10 mouse cellular contexts compared by ENCODE assay signal in the genomic region with DNA sequence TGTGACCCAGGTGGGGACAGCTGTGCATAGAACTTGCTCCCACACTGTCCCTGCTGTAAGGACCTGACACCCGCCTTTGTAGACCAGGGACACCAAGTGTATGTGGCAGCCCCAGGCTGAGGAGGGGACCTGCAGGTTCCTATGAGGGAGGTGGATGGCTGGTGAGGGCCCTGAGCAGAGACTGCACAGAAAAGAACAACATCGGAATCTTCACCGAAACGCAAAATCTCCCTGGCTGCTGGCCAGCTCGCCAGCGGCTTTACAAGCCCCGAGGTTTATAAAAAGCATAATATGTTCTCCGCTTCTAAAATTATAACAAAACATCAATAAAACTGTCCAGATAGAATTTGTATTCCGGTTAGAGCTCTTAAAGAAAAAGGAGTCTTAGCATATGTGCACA.
DNase-seq lines count a peak whose midpoint lies in the region; ATAC-seq and TF ChIP-seq lines count a peak whose summit lies in the region.
"Had no signal": no experiment of that assay in that cellular context is flagged by ENCODE, and none has a peak within 500 bp of the region (broad histone marks: within the 10 kb centered on the region; RNA-seq: fewer than 3 reads in every experiment).

No protein-coding gene starts in this region.

- intact Hi-C loops in heart, postnatal 36 days (cut with DNase I): no loop called here

- peak; percentile 29 for DNase-seq in forebrain, embryonic 14.5 days (ENCODE audit: low spot score)
- DNase-seq in forebrain, embryonic 11.5 days (ENCODE audit: low spot score): no peak
- DNase-seq in layer of hippocampus, adult 2 months (ENCODE audit: low spot score in 2 of 2): no peak
- DNase-seq in layer of hippocampus, postnatal 36 days: no peak
- peak; percentile 49 for DNase-seq in adrenal gland, adult 2 months
- peak; percentile 25 to 43 for DNase-seq in heart, postnatal 36 days
- no peak for DNase-seq in embryo, embryonic 11 days
- DNase-seq: cerebellum, adult 9-10 months had no signal

- H3K4me1 ChIP-seq in forebrain, embryonic 14.5 days (ENCODE audit: control insufficient read depth, insufficient read depth, low read length): no peaks in the 10 kb centered on the region
- H3K4me1 ChIP-seq in forebrain, embryonic 11.5 days (replicated peaks; ENCODE audit: control insufficient read depth, insufficient read depth, low read length): no peaks in the 10 kb centered on the region

- no peak for ATAC-seq in forebrain, embryonic 14.5 days
- ATAC-seq in forebrain, embryonic 11.5 days (replicated peaks; ENCODE audit: low FRiP score): no peak
- ATAC-seq in CD4-positive, CD25-positive, alpha-beta regulatory T cell, adult 4 months: no peak
- ATAC-seq: forebrain, embryonic 16.5 days had no signal

- H3K4me3 ChIP-seq in forebrain, embryonic 14.5 days (ENCODE audit: low read depth, low read length): no peak overlapping the region
- no peak overlapping the region for H3K4me3 ChIP-seq in forebrain, embryonic 11.5 days (ENCODE audit: low read depth, low read length)
- H3K4me3 ChIP-seq in layer of hippocampus, adult 2 months: peak overlapping the region; percentile 32

- H3K27ac ChIP-seq in forebrain, embryonic 14.5 days (ENCODE audit: low read depth, low read length): no peak overlapping the region
- H3K27ac ChIP-seq in forebrain, embryonic 11.5 days (ENCODE audit: low read depth, low read length): no peak overlapping the region
- no peak overlapping the region for H3K27ac ChIP-seq in layer of hippocampus, adult 2 months

- no peak for TF ChIP-seq CTCF in layer of hippocampus, adult 2 months (conservative IDR thresholded peaks at IDR 0.05)

- WGBS in forebrain, embryonic 14.5 days: 60% methylated on average over 9 of the region's 9 CpGs
- 94% methylated on average over 9 of the region's 9 CpGs for WGBS in forebrain, embryonic 11.5 days

- no peak overlapping the region for H3K9ac ChIP-seq in forebrain, embryonic 14.5 days (ENCODE audit: low read length)
- no peak overlapping the region for H3K9ac ChIP-seq in forebrain, embryonic 11.5 days (ENCODE audit: low read length)

- no peaks in the 10 kb centered on the region for H3K36me3 ChIP-seq in forebrain, embryonic 14.5 days (ENCODE audit: control insufficient read depth, insufficient read depth, low read length)
- H3K36me3 ChIP-seq in forebrain, embryonic 11.5 days (ENCODE audit: control insufficient read depth, insufficient read depth, low read length): no peaks in the 10 kb centered on the region

- no peaks in the 10 kb centered on the region for H3K27me3 ChIP-seq in forebrain, embryonic 14.5 days (replicated peaks; ENCODE audit: control insufficient read depth, insufficient read depth, low read length)
- H3K27me3 ChIP-seq in forebrain, embryonic 11.5 days (ENCODE audit: control insufficient read depth, insufficient read depth, low read length): no peaks in the 10 kb centered on the region

- H3K9me3 ChIP-seq in forebrain, embryonic 14.5 days (replicated peaks; ENCODE audit: control insufficient read depth, low read length): no peaks in the 10 kb centered on the region
- no peaks in the 10 kb centered on the region for H3K9me3 ChIP-seq in forebrain, embryonic 11.5 days (ENCODE audit: control insufficient read depth, low read length)

- H3K4me2 ChIP-seq in forebrain, embryonic 14.5 days (ENCODE audit: low read length): no peak overlapping the region
- H3K4me2 ChIP-seq in forebrain, embryonic 11.5 days (ENCODE audit: low read depth, low read length, severe bottlenecking): no peak overlapping the region

Comparison
In these comparisons a context has a peak if more than half of its experiments do, and no peak if none do; other contexts are left out.
1. DNase-seq: peak in forebrain, embryonic 14.5 days (single experiment), adrenal gland, adult 2 months (single experiment) and heart, postnatal 36 days (2 of 2); none in forebrain, embryonic 11.5 days (single experiment), layer of hippocampus, adult 2 months (0 of 2), layer of hippocampus, postnatal 36 days (0 of 2) and embryo, embryonic 11 days (single experiment).